Comparison of ENCODE assay signal across 27 mouse cellular contexts in genomic region chr17:59142995-59143759, GRCm38 (mm10).
"Had no signal": no experiment of that assay in that cellular context is flagged by ENCODE, and none has a peak within 500 bp of the region (broad histone marks: within the 10 kb centered on the region; RNA-seq: fewer than 3 reads in every experiment).

No protein-coding gene starts in this region.

- H3K27me3 ChIP-seq: heart, embryonic 12.5 days; hindbrain, embryonic 12.5 days; intestine, embryonic 15.5 days; limb, embryonic 12.5 days; liver, embryonic 13.5 days; liver, embryonic 15.5 days had no signal

- H3K4me2 ChIP-seq: heart, embryonic 12.5 days; hindbrain, embryonic 12.5 days; hindbrain, embryonic 14.5 days; intestine, embryonic 15.5 days; limb, embryonic 12.5 days; liver, embryonic 11.5 days; liver, embryonic 13.5 days; liver, embryonic 15.5 days had no signal

- H3K9me3 ChIP-seq: heart, embryonic 10.5 days; heart, embryonic 12.5 days; hindbrain, embryonic 10.5 days; hindbrain, embryonic 12.5 days; intestine, embryonic 15.5 days; limb, embryonic 10.5 days; limb, embryonic 12.5 days; liver, embryonic 13.5 days; liver, embryonic 15.5 days had no signal

- H3K36me3 ChIP-seq: heart, embryonic 10.5 days; heart, embryonic 12.5 days; hindbrain, embryonic 10.5 days; hindbrain, embryonic 12.5 days; intestine, embryonic 15.5 days; limb, embryonic 10.5 days; limb, embryonic 12.5 days; liver, embryonic 13.5 days; liver, embryonic 15.5 days had no signal

- H3K4me1 ChIP-seq: heart, embryonic 10.5 days; heart, embryonic 12.5 days; hindbrain, embryonic 12.5 days; intestine, embryonic 15.5 days; limb, embryonic 10.5 days; limb, embryonic 12.5 days; liver, embryonic 13.5 days; liver, embryonic 15.5 days had no signal

- H3K4me3 ChIP-seq: heart, embryonic 10.5 days; heart, embryonic 12.5 days; hindbrain, embryonic 10.5 days; hindbrain, embryonic 12.5 days; intestine, embryonic 15.5 days; layer of hippocampus, adult 2 months; left cerebral cortex, adult 2 months; limb, embryonic 10.5 days; limb, embryonic 12.5 days; liver, embryonic 13.5 days; liver, embryonic 15.5 days had no signal

- ATAC-seq: hindbrain, embryonic 16.5 days; inflammation-experienced regulatory T-cells, adult 6 months; intestine, embryonic 15.5 days; intestine, postnatal 0 days had no signal

- DNase-seq: gastrocnemius, postnatal 10 days; gastrocnemius, postnatal 25 days; heart, adult 18-20 months; heart, postnatal 10 days; heart, postnatal 4 days; kidney, adult 18-20 months; kidney, adult 8-10 months; kidney, postnatal 10 days; kidney, postnatal 25 days; kidney, postnatal 4 days; liver; liver, embryonic 13.5 days had no signal

- H3K9ac ChIP-seq: heart, embryonic 12.5 days; hindbrain, embryonic 12.5 days; hindbrain, embryonic 14.5 days; intestine, embryonic 15.5 days; limb, embryonic 12.5 days; liver, embryonic 13.5 days; liver, embryonic 15.5 days had no signal

- H3K27ac ChIP-seq: heart, embryonic 10.5 days; hindbrain, embryonic 10.5 days; hindbrain, embryonic 12.5 days; hindbrain, embryonic 14.5 days; intestine, embryonic 15.5 days; layer of hippocampus, adult 2 months; left cerebral cortex, adult 2 months; limb, embryonic 10.5 days; limb, embryonic 12.5 days; liver, embryonic 13.5 days; liver, embryonic 15.5 days had no signal
